Mouse (Mus musculus) limb, embryonic 14.5 days (tissue): ENCODE results near the gene Gnat1. TPM values are rescaled to one million over a fixed set of nuclear protein-coding genes. Genes with fewer than 3 reads are reported as not detected.

ENCODE experiments used
- ATAC-seq: fragments of 200-750 bp; cut with Nextera tagmentation; 2 replicates; pipeline ENCODE4 v1.8.0; 2017; ENCODE audit warnings: low read depth, moderate number of reproducible peaks, moderate TSS enrichment; ENCODE audit not compliant: low FRiP score
- DNase-seq: peaks from one replicate; pipeline ENCODE4 v3.0.0-alpha.2; 2015; ENCODE audit warnings: low spot score
- H3K27ac ChIP-seq: fragments of 300-500 bp; sonication (generic); replicated peaks from 2 replicates; pipeline ENCODE4 v1.5.1; 2014; ENCODE audit warnings: low read depth, mild to moderate bottlenecking, low read length, moderate library complexity, mixed read lengths
- H3K27me3 ChIP-seq: fragments of 300-500 bp; sonication (generic); 2 replicates; pipeline ENCODE4 v1.6.1; 2014; ENCODE audit warnings: low read length, mixed read lengths; ENCODE audit not compliant: control insufficient read depth, insufficient read depth
- H3K36me3 ChIP-seq: fragments of 300-500 bp; sonication (generic); 2 replicates; pipeline ENCODE4 v1.6.1; 2014; ENCODE audit warnings: mild to moderate bottlenecking, low read length, moderate library complexity, mixed read lengths; ENCODE audit not compliant: control insufficient read depth, insufficient read depth
- H3K4me1 ChIP-seq: fragments of 300-500 bp; sonication (generic); 2 replicates; pipeline ENCODE4 v1.6.1; 2014; ENCODE audit warnings: antibody characterized with exemption, low read length, mixed read lengths; ENCODE audit not compliant: control insufficient read depth, insufficient read depth
- H3K4me2 ChIP-seq: fragments of 300-500 bp; sonication (generic); replicated peaks from 2 replicates; pipeline ENCODE4 v1.6.1; 2014; ENCODE audit warnings: low read depth, mild to moderate bottlenecking, low read length, moderate library complexity; ENCODE audit not compliant: severe bottlenecking
- H3K4me3 ChIP-seq: fragments of 300-500 bp; sonication (generic); replicated peaks from 2 replicates; pipeline ENCODE4 v1.5.1; 2014; ENCODE audit warnings: low read length
- H3K9ac ChIP-seq: fragments of 300-500 bp; sonication (generic); 2 replicates; pipeline ENCODE4 v1.6.1; 2014; ENCODE audit warnings: mild to moderate bottlenecking, low read depth, low read length, moderate library complexity; ENCODE audit not compliant: severe bottlenecking
- H3K9me3 ChIP-seq: fragments of 300-500 bp; sonication (generic); 2 replicates; pipeline ENCODE4 v1.6.1; 2016; ENCODE audit warnings: low read length; ENCODE audit not compliant: control insufficient read depth
- POLR2A ChIP-seq: fragments of 200-500 bp; IDR thresholded peaks from 2 replicates; pipeline ENCODE4 v1.8.0; 2012; ENCODE audit warnings: inconsistent platforms, mild to moderate bottlenecking, moderate library complexity, borderline replicate concordance; ENCODE audit not compliant: insufficient read depth, insufficient read length; ENCODE audit errors: extremely low read depth
- WGBS: fragments of 180-500 bp; shearing (Covaris S2); extraction: QIAGEN DNeasy Blood & Tissue Kit; methylation state at CpG from one replicate; pipeline ENCODE4 v1.1.7; 2014; 5-methylcytosine and 5-hydroxymethylcytosine counted together
- polyA plus RNA-seq, 2 experiments: library from polyadenylated mRNA; depleted of rRNA in 1 of 2; stranded (reverse) in 1 of 2; unstranded in 1 of 2; fragments of >200 nt; fragmentation: Nextera tagmentation in 1 of 2; extraction: Ambion mirVana in 1 of 2; gene quantifications; 2 replicates each; pipeline versions ENCODE4 v1.2.1 to v1.2.3; 2012 to 2014

Gene Gnat1
- polyA plus RNA-seq, 2 experiments, result 0.28 to 0.55 TPM

DNA sequence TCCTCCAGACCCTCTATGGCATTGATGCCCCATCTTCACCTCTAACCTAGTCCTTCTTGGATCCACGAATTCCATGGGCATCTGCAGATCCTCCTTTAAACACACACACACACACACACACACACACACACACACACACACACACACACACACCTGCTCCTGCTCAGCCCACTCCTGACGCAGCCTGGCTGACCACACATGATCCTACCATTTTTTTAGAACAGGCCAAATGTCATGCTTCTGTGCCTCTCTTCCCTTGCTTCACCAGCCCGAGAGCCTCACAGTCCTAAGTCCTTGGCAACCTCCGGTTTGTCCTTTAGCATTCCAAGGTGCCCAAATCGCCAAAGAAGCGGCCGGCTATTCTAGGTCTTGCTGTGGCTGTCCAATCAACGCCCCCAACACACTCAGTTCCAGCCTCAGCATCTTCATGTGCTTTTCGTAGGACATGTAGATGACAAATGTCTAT, 10.0 kb downstream of the Gnat1 start, which contains the start of gene Slc38a3:
Gene Slc38a3 (minus strand): TSS at position 51 of the 466 bp plus-strand sequence.
- Histone ChIP-seq H3K4me2 (no peak within 1 kb of the TSS), H3K9me3 (no peaks in the 10 kb centered on the region), H3K27me3 (peaks cover 4% of the 10 kb centered on the region; the same call in 1 of the 2 replicates), H3K27ac (no peak within 1 kb of the TSS), H3K9ac (no peak within 1 kb of the TSS), H3K4me3 (no peak within 1 kb of the TSS), H3K36me3 (no peaks in the 10 kb centered on the region), H3K4me1 (peaks cover 8% of the 10 kb centered on the region)
- ATAC-seq (no peak), DNase-seq (no peak)
- WGBS, result 85% methylated on average over 9 of the region's 9 CpGs
- no peak for TF ChIP-seq POLR2A

DNA sequence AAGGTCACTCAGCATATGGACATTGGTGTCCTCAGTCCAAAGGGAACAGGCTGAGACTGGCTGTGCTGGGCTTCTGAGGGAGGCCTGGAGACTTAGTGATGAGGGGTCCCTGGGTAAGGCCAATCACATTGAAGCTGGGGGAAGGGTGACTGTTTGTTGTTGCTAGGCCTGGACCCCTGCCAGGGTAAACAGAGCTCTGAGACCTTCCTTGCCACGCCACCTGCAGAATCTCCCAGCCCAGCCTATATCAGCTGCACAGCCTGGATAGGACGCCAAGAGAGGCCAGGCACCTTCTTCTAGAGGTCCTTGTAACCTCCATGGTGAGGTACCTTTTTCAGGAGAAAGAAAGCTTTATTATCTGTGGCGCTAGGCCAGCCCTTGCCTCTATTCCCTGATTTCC, 10.6 kb downstream of the Gnat1 start:
- no peak for TF ChIP-seq POLR2A
- Histone ChIP-seq H3K4me3 (no peak overlapping the region), H3K27me3 (peaks cover 4% of the 10 kb centered on the region; the same call in 1 of the 2 replicates), H3K9ac (no peak overlapping the region), H3K4me2 (no peak overlapping the region), H3K4me1 (peaks cover 8% of the 10 kb centered on the region), H3K9me3 (no peaks in the 10 kb centered on the region), H3K36me3 (no peaks in the 10 kb centered on the region), H3K27ac (no peak overlapping the region)
- no peak for DNase-seq
- WGBS, result 68% methylated on average over 3 of the region's 3 CpGs
- no peak for ATAC-seq

DNA sequence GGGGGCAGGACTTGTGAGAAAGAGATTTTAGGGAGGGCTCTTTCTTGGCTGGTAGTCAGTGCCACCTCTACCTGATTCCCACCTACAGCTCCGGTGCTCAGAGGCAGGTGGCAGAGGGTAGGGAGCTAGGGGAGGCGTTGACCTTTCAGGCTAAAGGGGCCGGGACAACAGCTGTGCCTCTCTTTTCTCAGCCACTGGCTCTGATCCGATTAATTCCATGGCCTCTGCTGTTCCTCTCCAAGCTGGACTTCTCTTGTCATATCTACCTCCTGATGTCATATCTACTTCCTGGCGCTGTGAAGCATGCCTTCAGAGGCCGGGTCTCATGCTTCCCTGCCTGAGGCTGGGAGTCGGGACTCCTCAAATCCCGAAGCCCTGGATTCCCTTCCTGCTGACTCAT, 11.5 kb downstream of the Gnat1 start:
- no peak overlapping the region for H3K27ac ChIP-seq
- no peaks in the 10 kb centered on the region for H3K9me3 ChIP-seq
- peaks cover 4% of the 10 kb centered on the region; the same call in 1 of the 2 replicates for H3K27me3 ChIP-seq
- TF ChIP-seq POLR2A, result no peak
- 47% methylated on average over 8 of the region's 8 CpGs for WGBS
- DNase-seq, result no peak
- no peak overlapping the region for H3K4me3 ChIP-seq
- ATAC-seq, result no peak
- no peak overlapping the region for H3K9ac ChIP-seq
- H3K36me3 ChIP-seq, result no peaks in the 10 kb centered on the region
- H3K4me1 ChIP-seq, result peaks cover 8% of the 10 kb centered on the region
- peak overlapping the region; percentile 97; the same call in 1 of the 2 replicates for H3K4me2 ChIP-seq

DNA sequence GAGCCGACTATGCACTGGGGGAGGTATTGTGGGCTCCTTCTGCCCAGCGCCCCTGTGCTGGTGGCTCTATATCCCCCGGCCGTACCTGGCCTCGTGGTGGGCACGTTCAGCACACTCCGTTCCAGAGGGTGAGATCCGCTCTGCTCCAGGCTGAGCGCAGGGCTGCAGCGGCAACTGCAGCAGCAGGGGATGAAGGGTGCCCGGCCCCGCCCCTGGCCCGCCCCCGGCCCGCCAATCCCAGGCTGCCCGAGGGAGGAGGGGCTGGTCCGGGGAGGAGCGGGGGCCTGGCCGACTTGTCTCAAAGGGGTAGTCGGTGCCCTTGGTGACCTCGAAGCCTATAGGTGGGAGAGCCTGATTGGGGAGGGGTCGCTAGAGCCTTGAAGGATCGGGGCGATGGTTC, 12.3 kb downstream of the Gnat1 start:
- DNase-seq, result peak; percentile 57
- Histone ChIP-seq H3K4me3 (peak overlapping the region; percentile 41), H3K4me2 (peak overlapping the region; percentile 97), H3K36me3 (no peaks in the 10 kb centered on the region), H3K9ac (peak overlapping the region; percentile 54), H3K9me3 (no peaks in the 10 kb centered on the region), H3K27me3 (peaks cover 4% of the 10 kb centered on the region; the same call in 1 of the 2 replicates), H3K27ac (no peak overlapping the region), H3K4me1 (peaks cover 8% of the 10 kb centered on the region)
- 2% methylated on average over 21 of the region's 24 CpGs for WGBS
- TF ChIP-seq POLR2A, result peak; percentile 70; the same call in 1 of the 2 replicates
- ATAC-seq, result peak; percentile 87

DNA sequence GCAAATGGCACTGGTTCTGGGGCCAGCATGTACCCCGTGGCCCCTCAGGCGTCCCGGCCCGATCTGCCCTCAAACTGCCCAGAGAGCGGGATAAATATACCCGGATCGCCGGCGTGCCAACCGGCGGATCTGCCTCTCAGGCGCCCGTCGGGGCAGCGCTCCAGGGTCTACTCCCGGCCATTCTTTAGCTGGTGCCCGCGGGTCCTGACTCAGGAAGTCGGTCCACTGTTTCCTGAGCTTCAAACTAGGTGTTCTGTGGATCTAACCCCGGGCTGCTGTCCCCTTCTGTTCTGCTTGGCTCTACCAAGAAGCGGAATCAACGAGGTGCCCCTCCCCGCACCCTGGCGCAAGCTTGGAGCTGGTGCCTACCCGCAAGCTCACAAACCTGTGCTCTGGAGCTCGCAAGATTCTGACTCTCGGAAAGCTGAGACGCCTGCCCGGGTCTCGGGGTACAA, 12.7 kb downstream of the Gnat1 start:
- WGBS, result 1% methylated on average over 30 of the region's 30 CpGs
- no peak overlapping the region for H3K27ac ChIP-seq

More for the DNA sequence above, 12.7 kb downstream of the Gnat1 start:
- no peak for TF ChIP-seq POLR2A
- Histone ChIP-seq H3K4me3 (peak overlapping the region; percentile 41), H3K4me1 (peaks cover 8% of the 10 kb centered on the region), H3K27me3 (peaks cover 4% of the 10 kb centered on the region; the same call in 1 of the 2 replicates), H3K9me3 (no peaks in the 10 kb centered on the region), H3K4me2 (peak overlapping the region; percentile 97), H3K9ac (peak overlapping the region; percentile 54), H3K36me3 (no peaks in the 10 kb centered on the region)
- ATAC-seq (peak; percentile 51), DNase-seq (no peak)
